Mouse (Mus musculus) kidney, adult 10 weeks (tissue): Measurements from ENCODE around the gene Izumo2. TPM values are rescaled to one million over a fixed set of nuclear protein-coding genes. Genes with fewer than 3 reads are reported as not detected.

Experiments used
- polyA plus RNA-seq: library from polyadenylated mRNA; stranded (reverse); fragments of 350-450 nt; fragmentation: Illumina TruSeq; extraction: RNeasy Lipid Tissue Mini Kit (QIAGEN cat#74804); gene quantifications from one replicate; pipeline ENCODE4 v1.2.3, GENCODE M21; 2014; ENCODE audit warnings: low read depth, low replicate concordance

The Izumo2 gene
- polyA plus RNA-seq, result not detected

DNA sequence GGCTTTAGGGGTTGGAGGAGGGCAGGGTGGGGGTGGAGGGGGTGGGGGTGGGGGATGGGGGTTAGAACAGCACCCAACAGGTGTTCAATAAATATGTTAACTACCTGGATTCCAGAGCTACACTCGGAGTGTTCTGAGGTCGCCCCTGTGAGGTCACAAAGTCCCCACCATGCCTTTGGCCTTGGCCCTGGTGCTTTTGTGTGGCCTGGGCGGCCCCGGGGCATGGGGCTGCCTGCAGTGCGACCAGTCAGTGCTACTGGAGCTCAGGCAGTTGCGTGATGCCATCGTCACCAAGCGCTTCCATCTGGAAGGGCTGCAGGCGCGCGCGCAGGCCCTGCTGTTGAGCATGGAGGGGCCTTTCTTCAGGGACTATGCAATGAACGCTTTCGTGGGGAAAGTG is at the start of gene Izumo2:
Izumo2 (plus strand) TSS at position 169 of the 400 bp plus-strand sequence.

GRCm38 (mm10) chr7:44670803-44671202 is 37.7 kb upstream of the Izumo2 start, which contains the start of gene Myh14:
TSS of gene Myh14 (minus strand) at chr7:44670843.

GRCm38 (mm10) chr7:44748101-44749044 is 39.8 kb downstream of the Izumo2 start, which contains the start of gene Vrk3:
TSS of gene Vrk3 (plus strand) at chr7:44748413.

DNA sequence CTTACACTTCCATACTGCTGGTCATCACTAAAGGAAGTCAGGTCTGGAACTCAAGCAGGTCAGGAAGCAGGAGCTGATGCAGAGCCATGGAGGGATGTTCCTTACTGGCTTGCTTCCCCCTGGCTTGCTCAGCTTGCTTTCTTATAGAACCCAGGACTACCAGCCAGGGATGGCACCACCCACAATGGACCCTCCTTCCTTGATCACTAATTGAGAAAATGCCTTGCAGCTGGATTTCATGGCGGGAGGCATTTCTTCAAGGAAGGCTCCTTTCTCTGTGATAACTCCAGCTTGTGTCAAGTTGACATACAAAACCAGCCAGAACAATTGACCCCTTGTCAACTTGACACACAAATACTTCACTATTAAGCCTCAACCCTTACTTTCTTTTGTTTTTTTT is 42.4 kb downstream of the Izumo2 start, which contains the start of gene Zfp473:
Zfp473 (minus strand) TSS at position 101 of the 400 bp plus-strand sequence.

Other genes starting within 250 kb of the Izumo2 start
- 1.7 TPM for gene Aspdh, start 243.4 kb upstream of the Izumo2 start, polyA plus RNA-seq
- gene Josd2, start 240.8 kb upstream of the Izumo2 start, polyA plus RNA-seq, result 1.0 TPM
- 1.4 TPM for gene Emc10, start 212.2 kb upstream of the Izumo2 start, polyA plus RNA-seq
- not detected for gene Fam71e1, start 212.2 kb upstream of the Izumo2 start, polyA plus RNA-seq
- not detected for gene Mybpc2, start 184.1 kb upstream of the Izumo2 start, polyA plus RNA-seq
- not detected for gene Spib, start 176.7 kb upstream of the Izumo2 start, polyA plus RNA-seq
- gene Pold1, start 159.9 kb upstream of the Izumo2 start, polyA plus RNA-seq, result not detected
- 1.3 TPM for gene Nr1h2, start 154.8 kb upstream of the Izumo2 start, polyA plus RNA-seq
- gene Napsa, start 136.4 kb upstream of the Izumo2 start, polyA plus RNA-seq, result 869 TPM
- gene Kcnc3, start 118.1 kb upstream of the Izumo2 start, polyA plus RNA-seq, result 2.7 TPM
- gene Myh14, start 37.9 kb upstream of the Izumo2 start, polyA plus RNA-seq, result 0.12 TPM
- gene Vrk3, start 39.7 kb downstream of the Izumo2 start, polyA plus RNA-seq, result 11.6 TPM
- 0.16 TPM for gene Zfp473, start 42.3 kb downstream of the Izumo2 start, polyA plus RNA-seq
- 1.8 TPM for gene Nup62, start 107.3 kb downstream of the Izumo2 start, polyA plus RNA-seq
- gene Il4i1, start 107.6 kb downstream of the Izumo2 start, polyA plus RNA-seq, result not detected
- gene Atf5, start 107.9 kb downstream of the Izumo2 start, polyA plus RNA-seq, result 3.4 TPM
- 0.93 TPM for gene Akt1s1, start 140.2 kb downstream of the Izumo2 start, polyA plus RNA-seq
- 0.97 TPM for gene Tbc1d17, start 140.3 kb downstream of the Izumo2 start, polyA plus RNA-seq
- not detected for gene Pnkp, start 148.4 kb downstream of the Izumo2 start, polyA plus RNA-seq
- not detected for gene Ptov1, start 161.0 kb downstream of the Izumo2 start, polyA plus RNA-seq
- 1.4 TPM for gene Med25, start 184.0 kb downstream of the Izumo2 start, polyA plus RNA-seq
- 5.7 TPM for gene Fuz, start 187.3 kb downstream of the Izumo2 start, polyA plus RNA-seq
- gene Ap2a1, start 220.8 kb downstream of the Izumo2 start, polyA plus RNA-seq, result 25.2 TPM
- not detected for gene Tsks, start 234.5 kb downstream of the Izumo2 start, polyA plus RNA-seq